Mouse (Mus musculus) embryonic facial prominence, embryonic 14.5 days (tissue): ENCODE measurements around the gene Gm13279. TPM values are rescaled to one million over a fixed set of nuclear protein-coding genes. Genes with fewer than 3 reads are reported as not detected.
A peak's percentile ranks its signal among the peaks of the same experiment; 100 is the strongest.
"Not testable (repeated sequence)": the region's sequence is repeated elsewhere in the genome, so short reads cannot be mapped to it uniquely, and the experiment has no call there.

Experiments used
- ATAC-seq: fragments of 200-750 bp; cut with Nextera tagmentation; 2 replicates; pipeline ENCODE4 v1.8.0; 2017; ENCODE audit warnings: low read depth, moderate number of reproducible peaks, moderate TSS enrichment
- DNase-seq: peaks from one replicate; pipeline ENCODE4 v3.0.0-alpha.2; 2015; ENCODE audit warnings: low spot score
- H3K27ac ChIP-seq: fragments of 300-500 bp; sonication (generic); replicated peaks from 2 replicates; pipeline ENCODE4 v1.5.1; 2014; ENCODE audit warnings: low read depth, mild to moderate bottlenecking, low read length, moderate library complexity
- H3K27me3 ChIP-seq: fragments of 300-500 bp; sonication (generic); replicated peaks from 2 replicates; pipeline ENCODE4 v1.6.1; 2014; ENCODE audit warnings: low read length; ENCODE audit not compliant: control insufficient read depth, insufficient read depth
- H3K36me3 ChIP-seq: fragments of 300-500 bp; sonication (generic); 2 replicates; pipeline ENCODE4 v1.6.1; 2014; ENCODE audit warnings: low read length, mixed read lengths; ENCODE audit not compliant: control insufficient read depth, insufficient read depth
- H3K4me1 ChIP-seq: fragments of 300-500 bp; sonication (generic); 2 replicates; pipeline ENCODE4 v1.6.1; 2014; ENCODE audit warnings: antibody characterized with exemption, low read length; ENCODE audit not compliant: control insufficient read depth, insufficient read depth
- H3K4me2 ChIP-seq: fragments of 300-500 bp; sonication (generic); 2 replicates; pipeline ENCODE4 v1.6.1; 2014; ENCODE audit warnings: low read depth, mild to moderate bottlenecking, low read length, moderate library complexity, mixed read lengths
- H3K4me3 ChIP-seq: fragments of 300-500 bp; sonication (generic); 2 replicates; pipeline ENCODE4 v1.5.1; 2014; ENCODE audit warnings: low read depth, mild to moderate bottlenecking, low read length
- H3K9ac ChIP-seq: fragments of 300-500 bp; sonication (generic); 2 replicates; pipeline ENCODE4 v1.6.1; 2014; ENCODE audit warnings: low read depth, mild to moderate bottlenecking, low read length, moderate library complexity, mixed read lengths
- H3K9me3 ChIP-seq: fragments of 300-500 bp; sonication (generic); 2 replicates; pipeline ENCODE4 v1.6.1; 2016; ENCODE audit warnings: low read length; ENCODE audit not compliant: control insufficient read depth
- WGBS: fragments of 180-500 bp; shearing (Covaris S2); extraction: QIAGEN DNeasy Blood & Tissue Kit; methylation state at CpG from one replicate; pipeline ENCODE4 v1.1.7; 2014; 5-methylcytosine and 5-hydroxymethylcytosine counted together
- polyA plus RNA-seq: library from polyadenylated mRNA; unstranded; fragments of >200 nt; fragmentation: Nextera tagmentation; extraction: Ambion mirVana; gene quantifications from 2 replicates; pipeline ENCODE4 v1.2.1, GENCODE M21; 2014

The Gm13279 gene
- polyA plus RNA-seq, 1 experiment from 2014 or later: not detected

- not testable (repeated sequence) for H3K27me3 ChIP-seq, ATAC-seq, H3K4me1 ChIP-seq, H3K9ac ChIP-seq, H3K36me3 ChIP-seq, H3K9me3 ChIP-seq, H3K27ac ChIP-seq, DNase-seq
- no CpG with 5 or more reads among the region's 31 CpGs for WGBS
- Histone ChIP-seq H3K4me2 (peak overlapping the region; percentile 36; the same call in 1 of the 2 replicates), H3K4me3 (peak overlapping the region; percentile 20; the same call in 1 of the 2 replicates)
Observed at GRCm38 (mm10) chr4:88782335-88782734, 14.9 kb upstream of the Gm13279 start.

- not testable (repeated sequence) for H3K4me2 ChIP-seq, ATAC-seq, H3K27ac ChIP-seq, H3K9ac ChIP-seq, H3K4me1 ChIP-seq, H3K27me3 ChIP-seq, DNase-seq, H3K4me3 ChIP-seq, H3K36me3 ChIP-seq, H3K9me3 ChIP-seq
- WGBS: no CpG with 5 or more reads among the region's 27 CpGs
Observed at GRCm38 (mm10) chr4:88785409-88785808, 11.8 kb upstream of the Gm13279 start, which contains the start of gene Gm13276. Gm13276 (plus strand) TSS chr4:88785709.

GRCm38 (mm10) chr4:88788402-88788801 lies 8.8 kb upstream of the Gm13279 start, which contains the start of gene Gm13277:
Gm13277 (plus strand) TSS chr4:88788632.
- not testable (repeated sequence) for DNase-seq, H3K27ac ChIP-seq, H3K4me3 ChIP-seq, H3K36me3 ChIP-seq, H3K9ac ChIP-seq, H3K9me3 ChIP-seq, H3K27me3 ChIP-seq, H3K4me2 ChIP-seq, H3K4me1 ChIP-seq, ATAC-seq
- no CpG with 5 or more reads among the region's 28 CpGs for WGBS

- not testable (repeated sequence) for ATAC-seq
- no CpG with 5 or more reads among the region's 28 CpGs for WGBS
Observed at GRCm38 (mm10) chr4:88791250-88791649, 5.9 kb upstream of the Gm13279 start, which contains the start of gene Gm13278. Gm13278 (plus strand) TSS chr4:88791550.

GRCm38 (mm10) chr4:88793936-88794675 lies 3.1 kb upstream of the Gm13279 start, which contains the start of gene Gm13275:
Gm13275 (plus strand) TSS chr4:88794487.
- H3K27me3 ChIP-seq, H3K4me2 ChIP-seq, H3K9ac ChIP-seq, ATAC-seq, H3K36me3 ChIP-seq, DNase-seq, H3K27ac ChIP-seq, H3K9me3 ChIP-seq, H3K4me3 ChIP-seq, H3K4me1 ChIP-seq: not testable (repeated sequence)
- WGBS: no CpG with 5 or more reads among the region's 52 CpGs

More at GRCm38 (mm10) chr4:88791250-88791649, 5.9 kb upstream of the Gm13279 start, which contains the start of gene Gm13278:
- H3K4me1 ChIP-seq, H3K4me3 ChIP-seq, H3K36me3 ChIP-seq, H3K4me2 ChIP-seq, DNase-seq, H3K9ac ChIP-seq, H3K27ac ChIP-seq, H3K27me3 ChIP-seq, H3K9me3 ChIP-seq: not testable (repeated sequence)

GRCm38 (mm10) chr4:88799365-88799764 lies 2.2 kb downstream of the Gm13279 start, which contains the start of gene Gm13285:
Gm13285 (plus strand) TSS chr4:88799665.
- H3K4me3 ChIP-seq, H3K4me1 ChIP-seq, H3K4me2 ChIP-seq, ATAC-seq, H3K27ac ChIP-seq, H3K9me3 ChIP-seq, DNase-seq, H3K36me3 ChIP-seq, H3K27me3 ChIP-seq, H3K9ac ChIP-seq: not testable (repeated sequence)
- 0% methylated on average over 2 of the region's 7 CpGs for WGBS

- not testable (repeated sequence) for H3K27me3 ChIP-seq, H3K4me1 ChIP-seq, H3K36me3 ChIP-seq, ATAC-seq, H3K4me3 ChIP-seq, H3K27ac ChIP-seq, H3K9me3 ChIP-seq, H3K9ac ChIP-seq, DNase-seq, H3K4me2 ChIP-seq
- WGBS: no CpG with 5 or more reads among the region's 29 CpGs
Observed at GRCm38 (mm10) chr4:88802954-88803353, 5.8 kb downstream of the Gm13279 start, which contains the start of gene Gm13287. Gm13287 (plus strand) TSS chr4:88803254.

- not testable (repeated sequence) for H3K27ac ChIP-seq
Observed at GRCm38 (mm10) chr4:88805231-88805630, 8.0 kb downstream of the Gm13279 start, which contains the start of gene Gm13288. Gm13288 (plus strand) TSS chr4:88805531.

More at GRCm38 (mm10) chr4:88805231-88805630, 8.0 kb downstream of the Gm13279 start, which contains the start of gene Gm13288:
- H3K4me1 ChIP-seq, H3K9ac ChIP-seq, H3K9me3 ChIP-seq, H3K27me3 ChIP-seq, H3K36me3 ChIP-seq, ATAC-seq, DNase-seq: not testable (repeated sequence)
- peak within 1 kb of the TSS; percentile 20; the same call in 1 of the 2 replicates for H3K4me3 ChIP-seq
- peak within 1 kb of the TSS; percentile 32; the same call in 1 of the 2 replicates for H3K4me2 ChIP-seq
- no CpG with 5 or more reads among the region's 8 CpGs for WGBS
